Mouse (Mus musculus) lung, embryonic 16.5 days (tissue): ENCODE measurements at regions not wholly inside any gene's neighbourhood (a gene's known extent, or its start where the extent isn't known, plus 50 kb on each side); places are given as distances from the start of the nearest gene placed in this dataset.
A peak's percentile ranks its signal among the peaks of the same experiment; 100 is the strongest.

ENCODE experiments used
- ATAC-seq: fragments of 200-750 bp; cut with Nextera tagmentation; 2 replicates; pipeline ENCODE4 v1.8.0; 2017; ENCODE audit warnings: low read depth, mild to moderate bottlenecking, moderate library complexity
- H3K27ac ChIP-seq: fragments of 300-500 bp; sonication (generic); 2 replicates; pipeline ENCODE4 v1.5.1; 2014; ENCODE audit warnings: mild to moderate bottlenecking, control low read depth, low read length
- H3K27me3 ChIP-seq: fragments of 300-500 bp; sonication (generic); 2 replicates; pipeline ENCODE4 v1.6.1; 2014; ENCODE audit warnings: low read depth, low read length, mixed read lengths; ENCODE audit not compliant: control insufficient read depth, insufficient read depth
- H3K36me3 ChIP-seq: fragments of 300-500 bp; sonication (generic); 2 replicates; pipeline ENCODE4 v1.6.1; 2014; ENCODE audit warnings: low read length; ENCODE audit not compliant: control insufficient read depth, insufficient read depth
- H3K4me1 ChIP-seq: fragments of 300-500 bp; sonication (generic); replicated peaks from 2 replicates; pipeline ENCODE4 v1.6.1; 2014; ENCODE audit warnings: low read length, mixed read lengths; ENCODE audit not compliant: control insufficient read depth, insufficient read depth
- H3K4me2 ChIP-seq: fragments of 300-500 bp; sonication (generic); 2 replicates; pipeline ENCODE4 v1.6.1; 2014; ENCODE audit warnings: low read depth, low read length, control low read depth
- H3K4me3 ChIP-seq: fragments of 300-500 bp; sonication (generic); 2 replicates; pipeline ENCODE4 v1.5.1; 2014; ENCODE audit warnings: mild to moderate bottlenecking, low read length, control low read depth
- H3K9ac ChIP-seq: fragments of 300-500 bp; sonication (generic); 2 replicates; pipeline ENCODE4 v1.6.1; 2014; ENCODE audit warnings: low read length, control low read depth
- H3K9me3 ChIP-seq: fragments of 300-500 bp; sonication (generic); 2 replicates; pipeline ENCODE4 v1.6.1; 2016; ENCODE audit warnings: low read length; ENCODE audit not compliant: control insufficient read depth
- WGBS: fragments of 180-500 bp; shearing (Covaris S2); extraction: QIAGEN DNeasy Blood & Tissue Kit; methylation state at CpG from one replicate; pipeline ENCODE4 v1.1.7; 2014; 5-methylcytosine and 5-hydroxymethylcytosine counted together

GRCm38 (mm10) chr17:81797827-81798376, 59.7 kb upstream of the Slc8a1 start:
- Histone ChIP-seq H3K4me1 (peaks cover 3% of the 10 kb centered on the region; the same call in 1 of the 2 replicates), H3K9ac (no peak overlapping the region), H3K27me3 (no peaks in the 10 kb centered on the region), H3K36me3 (no peaks in the 10 kb centered on the region), H3K27ac (peak overlapping the region; percentile 40; the same call in 1 of the 2 replicates), H3K9me3 (no peaks in the 10 kb centered on the region; the same call in 1 of the 2 replicates), H3K4me2 (no peak overlapping the region), H3K4me3 (no peak overlapping the region)
- 39% methylated on average over 6 of the region's 6 CpGs for WGBS
- ATAC-seq, result peak; percentile 97

- no peak overlapping the region for H3K4me3 ChIP-seq
- H3K27ac ChIP-seq, result no peak overlapping the region
- no peaks in the 10 kb centered on the region for H3K9me3 ChIP-seq
- 42% methylated on average over 3 of the region's 3 CpGs for WGBS
- no peaks in the 10 kb centered on the region for H3K36me3 ChIP-seq
- H3K27me3 ChIP-seq, result no peaks in the 10 kb centered on the region
- no peak overlapping the region for H3K9ac ChIP-seq
- ATAC-seq, result peak; percentile 67
- no peak overlapping the region for H3K4me2 ChIP-seq
- H3K4me1 ChIP-seq, result no peaks in the 10 kb centered on the region
These were observed 50.6 kb upstream of the Slc8a1 start for GRCm38 (mm10) chr17:81788781-81789180.
